Mouse (Mus musculus) hindbrain, embryonic 14.5 days (tissue): ENCODE results near the gene Rnase2b. TPM values are rescaled to one million over a fixed set of nuclear protein-coding genes. Genes with fewer than 3 reads are reported as not detected.
"Not testable (repeated sequence)": the region's sequence is repeated elsewhere in the genome, so short reads cannot be mapped to it uniquely, and the experiment has no call there.

ENCODE experiments used
- ATAC-seq: fragments of 200-750 bp; cut with Nextera tagmentation; 2 replicates; pipeline ENCODE4 v1.8.0; 2017; ENCODE audit warnings: moderate number of reproducible peaks, mild to moderate bottlenecking, moderate TSS enrichment, moderate library complexity; ENCODE audit not compliant: low FRiP score
- DNase-seq: peaks from one replicate; pipeline ENCODE4 v3.0.0-alpha.2; 2015; ENCODE audit warnings: low spot score
- H3K27ac ChIP-seq: fragments of 300-500 bp; sonication (generic); 2 replicates; pipeline ENCODE4 v1.5.1; 2014; ENCODE audit warnings: mild to moderate bottlenecking, moderate library complexity
- H3K27me3 ChIP-seq: fragments of 300-500 bp; sonication (generic); 2 replicates; pipeline ENCODE4 v1.6.1; 2014; ENCODE audit warnings: mild to moderate bottlenecking, low read length, mixed read lengths; ENCODE audit not compliant: control insufficient read depth, insufficient read depth
- H3K36me3 ChIP-seq: fragments of 300-500 bp; sonication (generic); replicated peaks from 2 replicates; pipeline ENCODE4 v1.6.1; 2014; ENCODE audit not compliant: control insufficient read depth, insufficient read depth
- H3K4me1 ChIP-seq: fragments of 300-500 bp; sonication (generic); replicated peaks from 2 replicates; pipeline ENCODE4 v1.6.1; 2014; ENCODE audit warnings: antibody characterized with exemption, low read length, mixed read lengths; ENCODE audit not compliant: control insufficient read depth, insufficient read depth
- H3K4me2 ChIP-seq: fragments of 300-500 bp; sonication (generic); replicated peaks from 2 replicates; pipeline ENCODE4 v1.6.1; 2014; ENCODE audit warnings: mild to moderate bottlenecking, moderate library complexity
- H3K4me3 ChIP-seq: fragments of 300-500 bp; sonication (generic); replicated peaks from 2 replicates; pipeline ENCODE4 v1.5.1; 2014; ENCODE audit warnings: mild to moderate bottlenecking, low read length
- H3K9ac ChIP-seq: fragments of 300-500 bp; sonication (generic); 2 replicates; pipeline ENCODE4 v1.6.1; 2014
- H3K9me3 ChIP-seq: fragments of 300-500 bp; sonication (generic); 2 replicates; pipeline ENCODE4 v1.6.1; 2016; ENCODE audit warnings: low read length; ENCODE audit not compliant: control insufficient read depth
- whole genome bisulfite sequencing: fragments of 180-500 bp; shearing (Covaris S2); extraction: QIAGEN DNeasy Blood & Tissue Kit; methylation state at CpG from one replicate; pipeline ENCODE4 v1.1.7; 2014; 5-methylcytosine and 5-hydroxymethylcytosine counted together
- polyA plus RNA-seq: library from polyadenylated mRNA; unstranded; fragments of >200 nt; fragmentation: Nextera tagmentation; extraction: Ambion mirVana; gene quantifications from 2 replicates; pipeline ENCODE4 v1.2.1, GENCODE M21; 2014

Rnase2b gene
- polyA plus RNA-seq, 1 experiment from 2014 or later, result not detected

DNA sequence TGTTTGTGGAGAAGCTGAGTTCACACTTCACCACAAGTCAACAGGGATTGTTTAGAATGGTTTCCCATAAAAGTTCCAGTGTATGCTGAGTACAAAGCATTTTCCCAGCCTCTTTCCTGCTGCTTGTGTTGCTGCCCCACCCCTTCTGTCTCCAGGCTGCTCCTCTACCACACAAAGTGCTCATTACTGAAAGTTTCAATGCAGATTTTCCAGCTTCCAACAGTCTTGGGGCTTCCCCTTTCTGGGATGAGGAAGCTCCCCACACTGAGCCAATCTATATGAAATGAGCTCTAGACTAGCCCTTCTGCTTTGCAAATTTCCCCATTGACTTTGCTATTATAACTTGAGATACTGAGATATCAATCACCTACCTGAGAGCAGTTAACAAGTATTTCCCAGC lies 4.0 kb downstream of the Rnase2b start:
- H3K27me3 ChIP-seq, result no peaks in the 10 kb centered on the region
- ATAC-seq (no peak), DNase-seq (no peak)
- no peak overlapping the region for H3K27ac ChIP-seq
- no peak overlapping the region for H3K9ac ChIP-seq
- no peak overlapping the region for H3K4me2 ChIP-seq
- no peak overlapping the region for H3K4me3 ChIP-seq
- no peaks in the 10 kb centered on the region for H3K36me3 ChIP-seq
- no peaks in the 10 kb centered on the region for H3K4me1 ChIP-seq
- no peaks in the 10 kb centered on the region for H3K9me3 ChIP-seq

DNA sequence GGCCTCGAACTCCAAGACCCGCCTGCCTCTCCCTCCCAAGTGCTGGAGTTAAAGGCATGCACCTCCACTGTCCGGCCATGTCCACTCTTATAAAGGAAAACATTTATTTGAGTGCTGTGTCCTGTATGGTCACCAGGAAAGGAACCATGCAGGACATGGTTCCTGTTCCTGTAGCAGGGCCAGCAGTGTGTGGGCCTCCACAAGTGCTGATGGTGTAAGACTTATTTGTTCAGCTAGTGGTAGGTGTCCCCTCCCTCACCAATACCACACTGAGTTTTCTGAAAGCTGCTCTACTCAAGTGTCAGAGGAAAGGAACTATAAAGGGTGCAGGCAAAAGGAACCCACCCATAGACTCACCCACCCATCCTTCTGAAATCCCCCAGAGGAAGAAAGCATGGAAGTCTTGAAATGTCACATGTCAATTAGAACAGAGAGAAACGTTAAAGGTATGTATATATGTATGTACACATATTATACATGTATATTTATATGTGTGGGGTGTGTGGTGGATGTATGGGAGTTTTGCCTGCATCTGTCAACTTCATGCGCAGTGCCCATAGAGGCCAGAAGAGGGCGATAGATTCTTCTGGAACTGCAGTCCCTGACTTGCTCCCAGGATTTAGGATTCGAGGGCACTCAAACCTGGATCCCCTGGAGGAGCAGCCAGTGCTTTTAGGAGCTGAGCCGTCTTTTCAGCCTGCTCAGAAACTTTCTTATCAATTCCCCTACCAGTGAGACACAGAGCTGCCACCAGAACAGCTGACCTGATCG lies 10.2 kb downstream of the Rnase2b start:
- H3K36me3 ChIP-seq, H3K9me3 ChIP-seq, H3K27ac ChIP-seq, H3K27me3 ChIP-seq, H3K4me1 ChIP-seq, H3K4me2 ChIP-seq, H3K9ac ChIP-seq, H3K4me3 ChIP-seq: not testable (repeated sequence)
- WGBS, result 39% methylated on average over 9 of the region's 9 CpGs
- ATAC-seq, result peak; percentile 37; the same call in 1 of the 2 replicates
- peak; percentile 61 for DNase-seq

- H3K4me3 ChIP-seq, H3K36me3 ChIP-seq, H3K27me3 ChIP-seq, H3K4me2 ChIP-seq, ATAC-seq, H3K9me3 ChIP-seq, DNase-seq, H3K4me1 ChIP-seq, H3K27ac ChIP-seq, H3K9ac ChIP-seq: not testable (repeated sequence)
- 42% methylated on average over 4 of the region's 4 CpGs for WGBS
Observed at GRCm38 (mm10) chr14:51172947-51173346, 10.9 kb downstream of the Rnase2b start.

DNA sequence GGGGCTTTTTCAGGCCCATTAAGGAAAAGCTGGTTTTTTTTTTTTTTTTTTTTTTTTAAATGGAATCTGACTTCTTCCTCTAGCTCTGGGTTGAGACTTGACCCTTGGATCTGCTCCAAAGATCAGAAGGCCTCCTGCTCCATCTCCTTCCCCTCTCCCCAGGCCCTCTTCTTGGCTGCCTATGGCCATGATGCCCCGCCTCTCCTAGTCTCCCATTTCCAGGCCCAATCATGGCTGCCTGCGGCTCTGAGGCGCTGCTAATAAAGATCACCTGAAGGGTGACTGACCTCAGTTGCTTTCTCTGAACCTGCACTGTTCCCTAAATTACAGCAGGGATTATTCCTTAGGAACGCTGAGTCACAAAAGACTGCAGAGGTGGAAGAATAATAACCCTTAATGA lies 11.8 kb downstream of the Rnase2b start:
- H3K27ac ChIP-seq, result no peak overlapping the region
- no peak for ATAC-seq
- WGBS, result 72% methylated on average over 4 of the region's 4 CpGs
- H3K27me3 ChIP-seq, result no peaks in the 10 kb centered on the region
- no peak overlapping the region for H3K9ac ChIP-seq
- H3K9me3 ChIP-seq, result no peaks in the 10 kb centered on the region
- H3K4me3 ChIP-seq, result no peak overlapping the region
- H3K4me2 ChIP-seq, result no peak overlapping the region
- H3K36me3 ChIP-seq, result no peaks in the 10 kb centered on the region
- no peaks in the 10 kb centered on the region for H3K4me1 ChIP-seq
- DNase-seq, result no peak

- not testable (repeated sequence) for H3K27ac ChIP-seq, ATAC-seq, H3K4me3 ChIP-seq, H3K27me3 ChIP-seq, H3K36me3 ChIP-seq, H3K9me3 ChIP-seq, H3K4me2 ChIP-seq, H3K4me1 ChIP-seq, H3K9ac ChIP-seq, DNase-seq
- WGBS, result 83% methylated on average over 2 of the region's 2 CpGs
Observed at GRCm38 (mm10) chr14:51181051-51181450, 19.0 kb downstream of the Rnase2b start.

- no peak overlapping the region for H3K27ac ChIP-seq
- DNase-seq (no peak), ATAC-seq (no peak)
- no peak overlapping the region for H3K4me2 ChIP-seq
- no peaks in the 10 kb centered on the region for H3K27me3 ChIP-seq
- no peak overlapping the region for H3K9ac ChIP-seq
- no peaks in the 10 kb centered on the region for H3K36me3 ChIP-seq
- 96% methylated on average over 4 of the region's 4 CpGs for WGBS
- H3K9me3 ChIP-seq, result no peaks in the 10 kb centered on the region
- no peaks in the 10 kb centered on the region for H3K4me1 ChIP-seq
- H3K4me3 ChIP-seq, result no peak overlapping the region
Observed at GRCm38 (mm10) chr14:51195681-51196080, 33.6 kb downstream of the Rnase2b start.

DNA sequence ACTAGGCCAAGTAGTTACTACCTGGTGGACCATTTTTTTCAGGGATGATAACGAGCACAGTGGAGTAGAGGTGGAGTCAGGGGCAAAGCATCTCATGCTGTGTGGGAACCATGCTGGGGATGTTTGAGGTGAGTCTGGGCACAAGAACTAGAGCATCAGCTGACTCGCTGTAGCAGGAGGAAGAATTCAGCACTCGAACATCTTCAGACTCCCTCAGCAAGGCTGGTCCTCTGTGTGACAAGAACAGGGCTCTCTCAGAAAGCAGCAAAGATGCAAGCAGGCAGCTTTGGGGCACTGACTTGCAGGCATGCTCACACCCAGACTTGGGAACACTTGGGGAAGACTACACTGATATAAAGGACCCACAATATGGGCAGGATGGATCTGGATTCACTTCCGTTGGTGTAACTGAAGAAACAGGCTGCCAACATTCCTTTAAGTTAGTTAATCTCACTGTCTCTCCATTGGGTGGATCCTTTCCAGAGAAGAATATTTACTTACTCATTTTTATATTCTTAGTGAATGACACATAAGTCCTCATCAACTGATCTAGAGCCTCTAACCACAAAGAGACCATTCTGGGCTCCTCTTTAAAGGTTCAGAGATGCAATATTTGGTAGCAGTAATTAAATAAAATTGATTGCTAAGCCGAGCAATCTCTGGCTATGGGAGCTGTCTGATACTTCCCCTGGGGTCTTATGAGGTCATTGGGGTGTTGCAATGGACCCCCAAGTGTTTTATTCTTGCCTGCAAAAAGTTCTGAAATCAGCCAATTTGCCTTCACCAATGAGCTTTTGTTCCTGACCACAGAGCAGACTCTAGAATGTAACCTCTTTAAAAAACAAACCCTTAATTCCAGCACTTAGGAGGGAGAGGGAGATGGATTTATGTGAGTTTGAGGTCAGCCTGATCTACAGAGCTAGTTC lies 37.3 kb downstream of the Rnase2b start, which contains the start of gene Ang2:
Ang2 (minus strand) TSS at position 51 of the 926 bp plus-strand sequence.
- no peak within 1 kb of the TSS for H3K27ac ChIP-seq
- WGBS, result 89% methylated on average over 5 of the region's 5 CpGs
- ATAC-seq (no peak), DNase-seq (no peak)
- no peak within 1 kb of the TSS for H3K4me2 ChIP-seq
- H3K36me3 ChIP-seq, result no peaks in the 10 kb centered on the region
- no peak within 1 kb of the TSS for H3K4me3 ChIP-seq
- no peaks in the 10 kb centered on the region for H3K4me1 ChIP-seq
- no peaks in the 10 kb centered on the region for H3K27me3 ChIP-seq
- no peak within 1 kb of the TSS for H3K9ac ChIP-seq
- H3K9me3 ChIP-seq, result no peaks in the 10 kb centered on the region

DNA sequence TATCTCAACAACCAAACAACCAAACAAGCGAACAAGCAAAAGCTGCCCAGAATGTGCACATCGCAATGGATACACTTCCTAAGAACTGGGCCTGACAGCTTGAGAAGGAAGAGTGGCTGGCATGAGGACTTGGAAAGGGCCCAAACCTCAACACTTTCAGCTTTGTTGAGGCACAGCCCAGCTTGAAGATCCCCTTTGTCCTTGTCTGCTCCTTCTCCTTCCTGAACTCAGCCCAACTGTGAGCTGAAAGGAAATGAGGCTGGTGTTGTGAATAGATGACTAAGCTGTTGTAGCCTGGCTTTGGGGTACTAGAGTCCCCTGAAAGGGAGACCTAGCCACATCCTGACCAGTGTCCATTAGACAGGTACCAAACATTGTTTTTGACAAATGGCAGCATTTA lies 38.0 kb downstream of the Rnase2b start:
- no peak for DNase-seq
- 92% methylated on average over 2 of the region's 2 CpGs for whole genome bisulfite sequencing
- Histone ChIP-seq H3K36me3 (no peaks in the 10 kb centered on the region), H3K9me3 (no peaks in the 10 kb centered on the region), H3K9ac (no peak overlapping the region), H3K4me1 (no peaks in the 10 kb centered on the region), H3K27me3 (no peaks in the 10 kb centered on the region), H3K27ac (no peak overlapping the region), H3K4me2 (no peak overlapping the region), H3K4me3 (no peak overlapping the region)
- ATAC-seq, result no peak

DNA sequence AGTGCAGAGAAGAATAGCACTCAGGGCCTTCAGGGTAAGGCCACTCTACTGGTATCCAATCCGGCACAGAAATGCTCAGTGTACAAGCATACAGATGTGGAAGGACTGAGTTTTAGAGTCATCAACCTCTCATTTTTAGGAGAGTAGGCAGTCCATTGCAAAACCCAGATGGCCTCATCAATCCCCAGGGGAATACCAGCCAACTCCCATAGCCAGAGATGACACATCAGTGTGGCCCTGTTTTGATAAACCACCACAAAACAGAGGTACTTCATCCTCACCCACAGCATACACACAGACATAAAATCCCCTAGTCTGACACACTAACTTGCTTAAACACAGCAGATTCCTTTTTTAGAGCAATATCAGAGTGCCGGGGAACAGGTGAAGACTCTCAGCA lies 38.4 kb downstream of the Rnase2b start:
- H3K36me3 ChIP-seq, result no peaks in the 10 kb centered on the region
- no peak for ATAC-seq
- WGBS, result 95% methylated on average over 2 of the region's 2 CpGs

More for the DNA sequence above, 38.4 kb downstream of the Rnase2b start:
- H3K9ac ChIP-seq, result no peak overlapping the region
- no peaks in the 10 kb centered on the region for H3K27me3 ChIP-seq
- no peak for DNase-seq
- H3K4me3 ChIP-seq, result no peak overlapping the region
- H3K4me2 ChIP-seq, result no peak overlapping the region
- no peaks in the 10 kb centered on the region for H3K4me1 ChIP-seq
- no peaks in the 10 kb centered on the region for H3K9me3 ChIP-seq
- H3K27ac ChIP-seq, result no peak overlapping the region
